Mouse (Mus musculus): ENCODE measurements at regions not wholly inside any gene's neighbourhood (a gene's known extent, or its start where the extent isn't known, plus 50 kb on each side); places are given as distances from the start of the nearest gene placed in this dataset.

DNA sequence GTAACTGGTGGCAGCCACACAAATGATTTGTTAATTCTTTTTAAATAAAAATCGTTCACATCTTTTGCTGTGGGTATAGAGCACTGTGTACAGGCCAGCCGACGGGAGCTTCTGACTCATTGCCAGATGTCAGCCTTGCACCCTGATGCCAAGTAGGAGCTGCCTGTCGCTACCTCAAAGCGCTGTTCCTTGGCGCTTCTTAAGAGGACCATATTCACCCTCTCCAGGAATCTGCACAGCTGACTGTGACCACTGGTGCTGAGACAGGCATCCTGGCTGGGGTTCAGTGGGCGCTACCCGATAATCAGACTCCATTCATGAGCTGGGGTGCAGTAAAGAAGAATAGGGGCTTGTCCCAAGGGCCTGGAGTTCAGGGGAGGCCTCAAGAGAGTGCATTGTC is 51.0 kb upstream of the A530016L24Rik start:
- CTCF ChIA-PET = interaction anchor here in 3 of 4 experiments (0.9 to 1.3 kb wide), 3 partner anchors 13 to 293 kb away, joined by 3 read pairs; no protein-coding TSS in a partner anchor
- POLR2A ChIA-PET = no interaction called here

All from embryonic stem cell, embryonic (primary cell).